Mouse (Mus musculus) embryonic facial prominence, embryonic 11.5 days (tissue): ENCODE data around the gene Cldn17. TPM values are rescaled to one million over a fixed set of nuclear protein-coding genes. Genes with fewer than 3 reads are reported as not detected.

Experiments used
- ATAC-seq: fragments of 200-750 bp; cut with Nextera tagmentation; replicated peaks from 2 replicates; pipeline ENCODE4 v1.8.0; 2017; ENCODE audit warnings: low read depth; ENCODE audit not compliant: insufficient number of reproducible peaks, low FRiP score, low TSS enrichment
- DNase-seq: peaks from one replicate; pipeline ENCODE4 v3.0.0-alpha.2; 2015; ENCODE audit warnings: low spot score
- H3K27ac ChIP-seq: fragments of 300-500 bp; sonication (generic); replicated peaks from 2 replicates; pipeline ENCODE4 v1.5.1; 2014; ENCODE audit warnings: mild to moderate bottlenecking, low read depth, low read length, control low read depth
- H3K27me3 ChIP-seq: fragments of 300-500 bp; sonication (generic); 2 replicates; pipeline ENCODE4 v1.6.1; 2014; ENCODE audit warnings: mild to moderate bottlenecking, low read length, moderate library complexity, mixed read lengths; ENCODE audit not compliant: control insufficient read depth, insufficient read depth
- H3K36me3 ChIP-seq: fragments of 300-500 bp; sonication (generic); replicated peaks from 2 replicates; pipeline ENCODE4 v1.6.1; 2014; ENCODE audit warnings: low read depth, mild to moderate bottlenecking, low read length, moderate library complexity, mixed read lengths; ENCODE audit not compliant: control insufficient read depth, insufficient read depth
- H3K4me1 ChIP-seq: fragments of 300-500 bp; sonication (generic); 2 replicates; pipeline ENCODE4 v1.6.1; 2014; ENCODE audit warnings: low read length, mixed read lengths; ENCODE audit not compliant: control insufficient read depth, insufficient read depth
- H3K4me2 ChIP-seq: fragments of 300-500 bp; sonication (generic); 2 replicates; pipeline ENCODE4 v1.6.1; 2014; ENCODE audit warnings: low read depth, mild to moderate bottlenecking, control low read depth, low read length, moderate library complexity
- H3K4me3 ChIP-seq: fragments of 300-500 bp; sonication (generic); 2 replicates; pipeline ENCODE4 v1.5.1; 2014; ENCODE audit warnings: low read depth, low read length, control low read depth
- H3K9ac ChIP-seq: fragments of 300-500 bp; sonication (generic); replicated peaks from 2 replicates; pipeline ENCODE4 v1.6.1; 2014; ENCODE audit warnings: mild to moderate bottlenecking, control low read depth, low read length
- H3K9me3 ChIP-seq: fragments of 300-500 bp; sonication (generic); replicated peaks from 2 replicates; pipeline ENCODE4 v1.6.1; 2016; ENCODE audit warnings: mild to moderate bottlenecking, low read length, inconsistent platforms, mixed read lengths; ENCODE audit not compliant: control insufficient read depth
- WGBS: fragments of 180-500 bp; shearing (Covaris S2); extraction: QIAGEN DNeasy Blood & Tissue Kit; methylation state at CpG from one replicate; pipeline ENCODE4 v1.1.7; 2014; 5-methylcytosine and 5-hydroxymethylcytosine counted together
- polyA plus RNA-seq: library from polyadenylated mRNA; unstranded; fragments of >200 nt; fragmentation: Nextera tagmentation; extraction: Ambion mirVana; gene quantifications from 2 replicates; pipeline ENCODE4 v1.2.1, GENCODE M21; 2014

The Cldn17 gene
- polyA plus RNA-seq, 1 experiment from 2014 or later: not detected

DNA sequence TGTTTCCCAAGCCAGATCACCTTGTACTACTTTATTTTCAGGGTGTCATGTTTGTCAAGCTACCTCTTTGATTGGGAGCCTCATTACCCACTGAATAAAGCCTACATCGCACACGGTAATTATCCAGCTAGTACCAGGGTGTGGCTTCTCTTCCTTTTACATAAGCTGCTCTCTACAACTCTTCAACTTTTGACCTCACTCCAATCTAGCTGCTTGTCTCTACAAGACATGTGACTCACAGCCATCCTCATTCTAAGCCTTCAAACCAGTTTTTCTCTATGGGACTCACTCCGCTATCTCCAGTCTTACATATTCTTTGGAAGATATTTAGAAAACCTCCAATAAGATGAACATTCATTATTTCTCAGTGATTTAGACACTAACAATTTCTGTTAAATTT, 43.5 kb downstream of the Cldn17 start:
- Histone ChIP-seq H3K4me3 (no peak overlapping the region), H3K4me2 (no peak overlapping the region), H3K27ac (no peak overlapping the region), H3K36me3 (no peaks in the 10 kb centered on the region), H3K9ac (no peak overlapping the region), H3K4me1 (no peaks in the 10 kb centered on the region), H3K27me3 (no peaks in the 10 kb centered on the region), H3K9me3 (no peaks in the 10 kb centered on the region)
- DNase-seq: no peak
- no peak for ATAC-seq
- 76% methylated on average over 3 of the region's 3 CpGs for WGBS

Other genes with a start within 250 kb of the Cldn17 start
- 1.7 and 2.2 TPM in 2 replicates for gene Grik1, start 216.7 kb downstream of the Cldn17 start, polyA plus RNA-seq
- gene Cldn8, start 56.2 kb upstream of the Cldn17 start, polyA plus RNA-seq: 4.5 and 5.3 TPM in 2 replicates
- not detected in 2 replicates for gene Krtap24-1, start 105.3 kb upstream of the Cldn17 start, polyA plus RNA-seq
- gene 2310079G19Rik, start 120.7 kb upstream of the Cldn17 start, polyA plus RNA-seq: not detected in 2 replicates
- not detected in 2 replicates for gene Krtap26-1, start 140.8 kb upstream of the Cldn17 start, polyA plus RNA-seq
- gene Krtap27-1, start 164.7 kb upstream of the Cldn17 start, polyA plus RNA-seq: not detected in 2 replicates
- not detected in 2 replicates for gene 2310061N02Rik, start 201.0 kb upstream of the Cldn17 start, polyA plus RNA-seq
- not detected in 2 replicates for gene Krtap13-1, start 221.9 kb upstream of the Cldn17 start, polyA plus RNA-seq
- gene Krtap13, start 244.7 kb upstream of the Cldn17 start, polyA plus RNA-seq: not detected in 2 replicates